Mouse (Mus musculus) central nervous system, embryonic 18 days (tissue): ENCODE data around the gene Atg2b. TPM values are rescaled to one million over a fixed set of nuclear protein-coding genes. Genes with fewer than 3 reads are reported as not detected.

Experiments
- polyA plus RNA-seq: library from polyadenylated mRNA; depleted of rRNA; stranded (reverse); fragments of >200 nt; gene quantifications from 2 replicates; pipeline ENCODE4 v1.2.3, GENCODE M21; 2012; rRNA removed

The Atg2b gene
- 28.9 and 30.2 TPM in 2 replicates for polyA plus RNA-seq

GRCm38 (mm10) chr12:105685001-105685691 is at the start of gene Atg2b:
TSS of gene Atg2b (minus strand) at chr12:105685211.

GRCm38 (mm10) chr12:105705799-105706487 is 20.9 kb upstream of the Atg2b start, which contains the start of gene Ak7:
TSS of gene Ak7 (plus strand) at chr12:105705976.

GRCm38 (mm10) chr12:105683933-105684901 is 794 bp downstream of the Atg2b start, which contains the start of gene Gskip:
TSS of gene Gskip (plus strand) at chr12:105684829.

GRCm38 (mm10) chr12:105602581-105603210 is 82.3 kb downstream of the Atg2b start, which contains the start of gene Bdkrb1:
TSS of gene Bdkrb1 (plus strand) at chr12:105603085.

Other genes starting within 250 kb of the Atg2b start
- gene D430019H16Rik, start 231.4 kb downstream of the Atg2b start, polyA plus RNA-seq, result 116 and 136 TPM in 2 replicates
- gene Bdkrb2, start 122.0 kb downstream of the Atg2b start, polyA plus RNA-seq, result 0.87 and 1.2 TPM in 2 replicates
- gene Bdkrb1, start 82.1 kb downstream of the Atg2b start, polyA plus RNA-seq, result 0.15 and 0.28 TPM in 2 replicates
- gene Gskip, start 382 bp downstream of the Atg2b start, polyA plus RNA-seq, result 14.9 and 15.4 TPM in 2 replicates
- gene Ak7, start 20.8 kb upstream of the Atg2b start, polyA plus RNA-seq, result 2.4 and 3.4 TPM in 2 replicates
- 147 and 154 TPM in 2 replicates for gene Papola, start 99.5 kb upstream of the Atg2b start, polyA plus RNA-seq